Mouse (Mus musculus): ENCODE results near the gene Reln. TPM values are rescaled to one million over a fixed set of nuclear protein-coding genes. Genes with fewer than 3 reads are reported as not detected.

The Reln gene
- polyA plus RNA-seq, 2 experiments: 3.3 to 6.7 TPM

GRCm38 (mm10) chr5:22035201-22035600 lies 309.3 kb downstream of the Reln start:
- H3K9me3 ChIP-seq (ENCODE audit: control insufficient read depth, low read length): no peaks in the 10 kb centered on the region
- H3K27ac ChIP-seq (replicated peaks; ENCODE audit: low read depth, low read length): no peak overlapping the region
- no peaks in the 10 kb centered on the region for H3K36me3 ChIP-seq (ENCODE audit: control insufficient read depth, insufficient read depth, low read length)
- H3K4me3 ChIP-seq (replicated peaks; ENCODE audit: low read length): no peak overlapping the region
- H3K9ac ChIP-seq (ENCODE audit: low read depth, low read length, severe bottlenecking): no peak overlapping the region
- 55% methylated on average over 8 of the region's 8 CpGs for WGBS
- H3K4me2 ChIP-seq (replicated peaks; ENCODE audit: low read depth, low read length, severe bottlenecking): no peak overlapping the region
- TF ChIP-seq POLR2A (IDR thresholded peaks at IDR 0.05; ENCODE audit: borderline replicate concordance, extremely low read depth, insufficient read depth, insufficient read length): no peak
- no peaks in the 10 kb centered on the region for H3K4me1 ChIP-seq (ENCODE audit: control insufficient read depth, insufficient read depth, low read length)
- H3K27me3 ChIP-seq (ENCODE audit: control insufficient read depth, insufficient read depth, low read length): no peaks in the 10 kb centered on the region
- no peak for ATAC-seq (ENCODE audit: low FRiP score, low read depth)
- no peak for DNase-seq (ENCODE audit: low spot score)

- 68% methylated on average over 8 of the region's 8 CpGs for WGBS
- Histone ChIP-seq H3K9me3 (ENCODE audit: control insufficient read depth, low read length) (no peaks in the 10 kb centered on the region), H3K27me3 (ENCODE audit: control insufficient read depth, insufficient read depth, low read length) (no peaks in the 10 kb centered on the region)
These were observed 311.5 kb downstream of the Reln start for GRCm38 (mm10) chr5:22033039-22033438.

GRCm38 (mm10) chr5:22031653-22032052 lies 312.8 kb downstream of the Reln start:
- Histone ChIP-seq H3K9me3 (ENCODE audit: control insufficient read depth, low read length) (no peaks in the 10 kb centered on the region), H3K4me2 (replicated peaks; ENCODE audit: low read depth, low read length, severe bottlenecking) (no peak overlapping the region), H3K4me1 (ENCODE audit: control insufficient read depth, insufficient read depth, low read length) (no peaks in the 10 kb centered on the region), H3K27me3 (ENCODE audit: control insufficient read depth, insufficient read depth, low read length) (no peaks in the 10 kb centered on the region), H3K4me3 (replicated peaks; ENCODE audit: low read length) (no peak overlapping the region), H3K9ac (ENCODE audit: low read depth, low read length, severe bottlenecking) (no peak overlapping the region), H3K27ac (replicated peaks; ENCODE audit: low read depth, low read length) (no peak overlapping the region), H3K36me3 (ENCODE audit: control insufficient read depth, insufficient read depth, low read length) (no peaks in the 10 kb centered on the region)
- DNase-seq (ENCODE audit: low spot score): no peak
- 27% methylated on average over 7 of the region's 7 CpGs for WGBS
- TF ChIP-seq POLR2A (IDR thresholded peaks at IDR 0.05; ENCODE audit: borderline replicate concordance, extremely low read depth, insufficient read depth, insufficient read length): no peak
- ATAC-seq (ENCODE audit: low FRiP score, low read depth): no peak

More at GRCm38 (mm10) chr5:22033039-22033438, 311.5 kb downstream of the Reln start:
- DNase-seq (ENCODE audit: low spot score) (no peak), ATAC-seq (ENCODE audit: low FRiP score, low read depth) (no peak)
- no peak overlapping the region for H3K4me3 ChIP-seq (replicated peaks; ENCODE audit: low read length)
- H3K4me2 ChIP-seq (replicated peaks; ENCODE audit: low read depth, low read length, severe bottlenecking): no peak overlapping the region
- no peak overlapping the region for H3K27ac ChIP-seq (replicated peaks; ENCODE audit: low read depth, low read length)
- TF ChIP-seq POLR2A (IDR thresholded peaks at IDR 0.05; ENCODE audit: borderline replicate concordance, extremely low read depth, insufficient read depth, insufficient read length): no peak
- H3K9ac ChIP-seq (ENCODE audit: low read depth, low read length, severe bottlenecking): no peak overlapping the region
- H3K36me3 ChIP-seq (ENCODE audit: control insufficient read depth, insufficient read depth, low read length): no peaks in the 10 kb centered on the region
- H3K4me1 ChIP-seq (ENCODE audit: control insufficient read depth, insufficient read depth, low read length): no peaks in the 10 kb centered on the region

- Histone ChIP-seq H3K9ac (ENCODE audit: low read depth, low read length, severe bottlenecking) (no peak overlapping the region), H3K4me1 (ENCODE audit: control insufficient read depth, insufficient read depth, low read length) (no peaks in the 10 kb centered on the region), H3K4me3 (replicated peaks; ENCODE audit: low read length) (no peak overlapping the region), H3K27me3 (ENCODE audit: control insufficient read depth, insufficient read depth, low read length) (no peaks in the 10 kb centered on the region), H3K9me3 (ENCODE audit: control insufficient read depth, low read length) (no peaks in the 10 kb centered on the region), H3K27ac (replicated peaks; ENCODE audit: low read depth, low read length) (no peak overlapping the region), H3K36me3 (ENCODE audit: control insufficient read depth, insufficient read depth, low read length) (no peaks in the 10 kb centered on the region), H3K4me2 (replicated peaks; ENCODE audit: low read depth, low read length, severe bottlenecking) (no peak overlapping the region)
- no peak for TF ChIP-seq POLR2A (IDR thresholded peaks at IDR 0.05; ENCODE audit: borderline replicate concordance, extremely low read depth, insufficient read depth, insufficient read length)
- no peak for ATAC-seq (ENCODE audit: low FRiP score, low read depth)
- 81% methylated on average over 11 of the region's 11 CpGs for WGBS
- no peak for DNase-seq (ENCODE audit: low spot score)
These were observed 316.1 kb downstream of the Reln start for GRCm38 (mm10) chr5:22028379-22028778.

GRCm38 (mm10) chr5:22027240-22027875 lies 317.1 kb downstream of the Reln start:
- Histone ChIP-seq H3K4me2 (replicated peaks; ENCODE audit: low read depth, low read length, severe bottlenecking) (no peak overlapping the region), H3K27ac (replicated peaks; ENCODE audit: low read depth, low read length) (no peak overlapping the region), H3K36me3 (ENCODE audit: control insufficient read depth, insufficient read depth, low read length) (no peaks in the 10 kb centered on the region), H3K27me3 (ENCODE audit: control insufficient read depth, insufficient read depth, low read length) (no peaks in the 10 kb centered on the region), H3K4me1 (ENCODE audit: control insufficient read depth, insufficient read depth, low read length) (no peaks in the 10 kb centered on the region), H3K4me3 (replicated peaks; ENCODE audit: low read length) (no peak overlapping the region), H3K9ac (ENCODE audit: low read depth, low read length, severe bottlenecking) (no peak overlapping the region), H3K9me3 (ENCODE audit: control insufficient read depth, low read length) (no peaks in the 10 kb centered on the region)
- WGBS: 81% methylated on average over 6 of the region's 6 CpGs
- ATAC-seq (ENCODE audit: low FRiP score, low read depth): no peak
- TF ChIP-seq POLR2A (IDR thresholded peaks at IDR 0.05; ENCODE audit: borderline replicate concordance, extremely low read depth, insufficient read depth, insufficient read length): no peak
- DNase-seq (ENCODE audit: low spot score): no peak
